Mouse (Mus musculus): ENCODE data around the gene Olfr749. TPM values are rescaled to one million over a fixed set of nuclear protein-coding genes. Genes with fewer than 3 reads are reported as not detected.
"Not testable (repeated sequence)": the region's sequence is repeated elsewhere in the genome, so short reads cannot be mapped to it uniquely, and the experiment has no call there.

Olfr749 gene
- polyA plus RNA-seq, 1 experiment, result not detected

- Histone ChIP-seq H3K4me1 (replicated peaks; ENCODE audit: control insufficient read depth, insufficient read depth, low read length) (no peaks in the 10 kb centered on the region), H3K4me3 (ENCODE audit: control insufficient read depth, insufficient read depth, low read length) (no peak overlapping the region), H3K27me3 (ENCODE audit: control insufficient read depth, insufficient read depth, low read length) (no peaks in the 10 kb centered on the region), H3K27ac (ENCODE audit: control insufficient read depth, insufficient read depth, low read length) (no peak overlapping the region), H3K36me3 (ENCODE audit: control insufficient read depth, insufficient read depth, low read length) (peaks cover 45% of the 10 kb centered on the region)
- no peak for DNase-seq
- TF ChIP-seq POLR2A (IDR thresholded peaks at IDR 0.05; ENCODE audit: control insufficient read depth, extremely low read depth, insufficient read depth, low read length, poor library complexity) (no peak), CTCF (IDR thresholded peaks at IDR 0.05; ENCODE audit: borderline replicate concordance, control insufficient read depth, extremely low read depth, insufficient read depth, low read length, poor library complexity) (no peak)
- 95% methylated on average over 6 of the region's 6 CpGs for WGBS
These were observed 20.8 kb upstream of the Olfr749 start for GRCm38 (mm10) chr14:50765736-50766135.

DNA sequence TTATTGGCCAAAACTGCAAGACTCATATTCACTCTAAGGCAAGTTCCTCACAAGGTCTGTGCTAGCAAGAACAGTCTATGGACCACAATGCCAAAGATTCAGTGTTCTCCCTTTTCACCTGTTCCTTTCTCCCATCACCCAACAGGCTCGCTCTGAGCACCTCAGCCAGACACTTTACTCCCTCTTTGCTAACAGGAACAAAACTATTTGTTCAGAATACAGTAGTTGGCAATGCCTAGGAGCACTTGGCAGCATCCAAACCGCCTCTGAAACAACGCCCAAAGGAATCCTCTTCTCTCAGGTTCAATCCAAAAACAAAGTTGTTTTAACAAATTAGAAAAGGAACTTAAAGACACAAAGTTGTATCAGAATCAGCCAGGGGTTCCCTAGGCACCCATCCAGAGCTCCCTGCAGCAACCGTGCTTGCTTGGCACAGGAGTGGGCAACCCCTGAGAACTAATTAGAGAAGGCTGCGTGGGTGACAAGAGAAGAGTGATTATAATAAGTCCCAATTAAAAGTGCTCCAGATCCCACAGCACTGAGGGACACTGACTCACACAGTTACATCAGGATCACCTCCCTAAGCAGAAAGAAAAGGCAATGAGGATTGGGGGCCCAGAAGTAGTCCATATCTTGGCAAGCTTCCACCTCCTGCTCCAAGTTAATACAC, 13.7 kb upstream of the Olfr749 start:
- WGBS, result 91% methylated on average over 5 of the region's 5 CpGs
- Histone ChIP-seq H3K27me3 (ENCODE audit: control insufficient read depth, insufficient read depth, low read length) (no peaks in the 10 kb centered on the region), H3K36me3 (ENCODE audit: control insufficient read depth, insufficient read depth, low read length) (peaks cover 1% of the 10 kb centered on the region; the same call in 1 of the 2 replicates), H3K27ac (ENCODE audit: control insufficient read depth, insufficient read depth, low read length) (no peak overlapping the region), H3K4me3 (ENCODE audit: control insufficient read depth, insufficient read depth, low read length) (no peak overlapping the region), H3K4me1 (replicated peaks; ENCODE audit: control insufficient read depth, insufficient read depth, low read length) (no peaks in the 10 kb centered on the region)
- no peak for DNase-seq
- TF ChIP-seq POLR2A (IDR thresholded peaks at IDR 0.05; ENCODE audit: control insufficient read depth, extremely low read depth, insufficient read depth, low read length, poor library complexity) (no peak), CTCF (IDR thresholded peaks at IDR 0.05; ENCODE audit: borderline replicate concordance, control insufficient read depth, extremely low read depth, insufficient read depth, low read length, poor library complexity) (no peak)

GRCm38 (mm10) chr14:50741584-50741983, 3.3 kb downstream of the Olfr749 start:
- Histone ChIP-seq H3K27ac (ENCODE audit: control insufficient read depth, insufficient read depth, low read length) (no peak overlapping the region), H3K4me1 (replicated peaks; ENCODE audit: control insufficient read depth, insufficient read depth, low read length) (no peaks in the 10 kb centered on the region), H3K36me3 (ENCODE audit: control insufficient read depth, insufficient read depth, low read length) (no peaks in the 10 kb centered on the region), H3K4me3 (ENCODE audit: control insufficient read depth, insufficient read depth, low read length) (no peak overlapping the region), H3K27me3 (ENCODE audit: control insufficient read depth, insufficient read depth, low read length) (no peaks in the 10 kb centered on the region)
- WGBS, result 89% methylated on average over 2 of the region's 2 CpGs
- DNase-seq, result no peak
- TF ChIP-seq POLR2A (IDR thresholded peaks at IDR 0.05; ENCODE audit: control insufficient read depth, extremely low read depth, insufficient read depth, low read length, poor library complexity) (no peak), CTCF (IDR thresholded peaks at IDR 0.05; ENCODE audit: borderline replicate concordance, control insufficient read depth, extremely low read depth, insufficient read depth, low read length, poor library complexity) (no peak)

- no peak for DNase-seq
- WGBS, result 14% methylated on average over 2 of the region's 2 CpGs
- TF ChIP-seq POLR2A (IDR thresholded peaks at IDR 0.05; ENCODE audit: control insufficient read depth, extremely low read depth, insufficient read depth, low read length, poor library complexity) (no peak), CTCF (IDR thresholded peaks at IDR 0.05; ENCODE audit: borderline replicate concordance, control insufficient read depth, extremely low read depth, insufficient read depth, low read length, poor library complexity) (no peak)
- H3K4me1 ChIP-seq (replicated peaks; ENCODE audit: control insufficient read depth, insufficient read depth, low read length), result no peaks in the 10 kb centered on the region
- no peak overlapping the region for H3K27ac ChIP-seq (ENCODE audit: control insufficient read depth, insufficient read depth, low read length)
- H3K36me3 ChIP-seq (ENCODE audit: control insufficient read depth, insufficient read depth, low read length), result no peaks in the 10 kb centered on the region
- no peak overlapping the region for H3K4me3 ChIP-seq (ENCODE audit: control insufficient read depth, insufficient read depth, low read length)
- no peaks in the 10 kb centered on the region for H3K27me3 ChIP-seq (ENCODE audit: control insufficient read depth, insufficient read depth, low read length)
These were observed 4.6 kb downstream of the Olfr749 start for GRCm38 (mm10) chr14:50740334-50740733.

- not testable (repeated sequence) for H3K36me3 ChIP-seq (ENCODE audit: control insufficient read depth, insufficient read depth, low read length); H3K4me1 ChIP-seq (replicated peaks; ENCODE audit: control insufficient read depth, insufficient read depth, low read length); H3K27me3 ChIP-seq (ENCODE audit: control insufficient read depth, insufficient read depth, low read length); DNase-seq; H3K4me3 ChIP-seq (ENCODE audit: control insufficient read depth, insufficient read depth, low read length); H3K27ac ChIP-seq (ENCODE audit: control insufficient read depth, insufficient read depth, low read length)
- 93% methylated on average over 4 of the region's 4 CpGs for WGBS
These were observed 22.5 kb downstream of the Olfr749 start for GRCm38 (mm10) chr14:50722371-50722770.

GRCm38 (mm10) chr14:50719875-50720274, 25.0 kb downstream of the Olfr749 start:
- not testable (repeated sequence) for H3K4me1 ChIP-seq (replicated peaks; ENCODE audit: control insufficient read depth, insufficient read depth, low read length); H3K27me3 ChIP-seq (ENCODE audit: control insufficient read depth, insufficient read depth, low read length); H3K36me3 ChIP-seq (ENCODE audit: control insufficient read depth, insufficient read depth, low read length); DNase-seq; H3K4me3 ChIP-seq (ENCODE audit: control insufficient read depth, insufficient read depth, low read length); H3K27ac ChIP-seq (ENCODE audit: control insufficient read depth, insufficient read depth, low read length)
- WGBS, result 94% methylated on average over 15 of the region's 15 CpGs

GRCm38 (mm10) chr14:50707073-50707472, 37.8 kb downstream of the Olfr749 start, which contains the start of gene Olfr748:
Gene Olfr748, plus strand, starts transcription at chr14:50707373.
- no peak for DNase-seq
- Histone ChIP-seq H3K4me1 (replicated peaks; ENCODE audit: control insufficient read depth, insufficient read depth, low read length) (no peaks in the 10 kb centered on the region), H3K4me3 (ENCODE audit: control insufficient read depth, insufficient read depth, low read length) (no peak within 1 kb of the TSS), H3K27me3 (ENCODE audit: control insufficient read depth, insufficient read depth, low read length) (no peaks in the 10 kb centered on the region), H3K36me3 (ENCODE audit: control insufficient read depth, insufficient read depth, low read length) (no peaks in the 10 kb centered on the region), H3K27ac (ENCODE audit: control insufficient read depth, insufficient read depth, low read length) (no peak within 1 kb of the TSS)
- TF ChIP-seq CTCF (IDR thresholded peaks at IDR 0.05; ENCODE audit: borderline replicate concordance, control insufficient read depth, extremely low read depth, insufficient read depth, low read length, poor library complexity) (no peak), POLR2A (IDR thresholded peaks at IDR 0.05; ENCODE audit: control insufficient read depth, extremely low read depth, insufficient read depth, low read length, poor library complexity) (no peak)
- WGBS, result 82% methylated on average over 1 of the region's 1 CpGs

All from thymus, adult 2 months (tissue).